Mouse (Mus musculus) embryonic stem cell, embryonic (primary cell): ENCODE measurements at regions not wholly inside any gene's neighbourhood (a gene's known extent, or its start where the extent isn't known, plus 50 kb on each side); places are given as distances from the start of the nearest gene placed in this dataset.

ENCODE experiments used
- CTCF ChIA-PET, 4 experiments: fragments of 300-600 bp in 2 of 4; fragments of 350-600 bp in 2 of 4; sonication (Branson Sonifier 250); formaldehyde crosslinking; loops; one replicate each; lab custom pipeline; 2022; ENCODE audit warnings: inconsistent platforms in 2 of 4; lab: Charles Lee
- POLR2A ChIA-PET, 4 experiments: fragments of 300-600 bp in 2 of 4; fragments of 350-600 bp in 2 of 4; sonication (Branson Sonifier 250); formaldehyde crosslinking; loops; one replicate each; lab custom pipeline; 2022; ENCODE audit warnings: antibody characterized with exemption in 4 of 4, inconsistent platforms in 1 of 4; lab: Charles Lee

DNA sequence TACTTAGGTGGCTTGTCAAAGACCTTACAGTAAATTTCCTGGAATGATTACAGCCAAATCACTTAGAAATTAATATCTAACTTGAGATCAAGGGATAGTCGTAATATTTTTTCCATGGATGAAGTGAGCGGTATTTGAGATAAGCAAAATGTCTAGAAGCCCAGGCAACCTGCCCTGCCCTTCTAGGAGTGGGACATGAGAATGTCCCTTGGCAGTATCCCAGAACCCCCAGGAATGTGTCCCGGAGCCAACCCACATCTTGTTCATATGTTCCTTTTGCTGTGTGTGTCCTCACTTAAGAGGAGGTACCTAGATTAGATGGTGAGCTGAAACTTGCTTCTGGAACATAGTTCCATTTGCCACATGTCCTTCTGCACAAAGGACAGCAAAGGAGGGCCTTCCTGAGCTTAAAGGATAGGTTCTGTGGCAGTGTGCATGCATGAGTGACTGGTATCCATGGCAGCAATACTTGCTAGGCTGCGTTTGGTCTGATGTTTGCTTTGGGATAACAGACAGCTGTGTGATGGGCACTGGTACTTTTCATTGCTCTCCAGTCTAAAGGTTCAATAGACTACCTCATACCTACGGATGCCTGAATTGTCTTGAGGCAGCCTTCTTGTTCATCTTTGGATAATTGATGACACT, 231.0 kb upstream of the Krr1 start:
- CTCF ChIA-PET: no interaction called here

DNA sequence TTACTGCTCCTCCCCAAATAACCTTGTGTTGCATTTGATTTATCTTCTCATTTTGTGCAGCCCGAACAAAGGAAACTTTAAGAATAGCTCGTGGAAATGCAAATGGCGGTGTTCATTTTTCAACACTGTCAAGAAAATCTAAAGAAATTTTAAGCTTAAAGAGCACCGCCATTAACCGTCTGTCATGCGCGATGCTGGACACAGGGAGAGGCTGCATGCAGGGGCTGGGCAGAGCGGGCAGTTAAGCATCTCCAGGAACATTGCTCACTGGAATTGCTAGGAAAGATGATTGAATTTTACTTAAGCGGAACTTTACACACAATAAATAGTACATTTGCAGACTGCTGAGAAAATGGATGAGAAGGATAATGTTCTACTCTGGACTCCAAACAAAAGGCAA, 229.2 kb upstream of the Krr1 start:
- CTCF ChIA-PET: interaction anchor here in 1 of 4 experiments (0.6 kb wide), 1 partner anchor 214 kb away, joined by 6 read pairs; no protein-coding TSS in a partner anchor
- POLR2A ChIA-PET: interaction anchor here in 1 of 4 experiments (1.1 kb wide), 1 partner anchor 240 kb away, joined by 5 read pairs; no protein-coding TSS in a partner anchor

More for the DNA sequence above, 231.0 kb upstream of the Krr1 start:
- POLR2A ChIA-PET: no interaction called here

DNA sequence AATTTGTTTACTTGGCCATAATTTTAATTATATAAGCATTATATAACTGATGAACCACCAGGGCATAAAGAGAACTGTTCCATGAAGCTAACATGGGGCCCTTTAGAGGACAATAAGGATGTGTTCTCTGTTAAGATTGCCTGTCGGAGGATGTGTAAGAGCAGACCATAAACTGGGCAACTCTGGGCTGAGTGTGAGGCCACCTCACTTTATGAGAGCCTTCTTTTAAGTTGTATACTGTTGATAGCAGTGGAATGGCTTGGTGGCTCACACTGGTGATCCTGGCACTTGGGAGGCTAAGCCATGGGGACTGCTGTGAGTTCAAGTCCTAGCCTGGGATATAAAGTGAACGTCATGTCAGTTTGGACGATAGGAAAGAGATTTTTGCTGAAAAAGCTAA, 227.3 kb upstream of the Krr1 start:
- POLR2A ChIA-PET: interaction anchor here in 1 of 4 experiments (0.6 kb wide), 1 partner anchor 144 kb away, joined by 3 read pairs; no protein-coding TSS in a partner anchor
- CTCF ChIA-PET: interaction anchor here in 1 of 4 experiments (0.7 kb wide), 1 partner anchor 108 kb away, joined by 3 read pairs; no protein-coding TSS in a partner anchor

DNA sequence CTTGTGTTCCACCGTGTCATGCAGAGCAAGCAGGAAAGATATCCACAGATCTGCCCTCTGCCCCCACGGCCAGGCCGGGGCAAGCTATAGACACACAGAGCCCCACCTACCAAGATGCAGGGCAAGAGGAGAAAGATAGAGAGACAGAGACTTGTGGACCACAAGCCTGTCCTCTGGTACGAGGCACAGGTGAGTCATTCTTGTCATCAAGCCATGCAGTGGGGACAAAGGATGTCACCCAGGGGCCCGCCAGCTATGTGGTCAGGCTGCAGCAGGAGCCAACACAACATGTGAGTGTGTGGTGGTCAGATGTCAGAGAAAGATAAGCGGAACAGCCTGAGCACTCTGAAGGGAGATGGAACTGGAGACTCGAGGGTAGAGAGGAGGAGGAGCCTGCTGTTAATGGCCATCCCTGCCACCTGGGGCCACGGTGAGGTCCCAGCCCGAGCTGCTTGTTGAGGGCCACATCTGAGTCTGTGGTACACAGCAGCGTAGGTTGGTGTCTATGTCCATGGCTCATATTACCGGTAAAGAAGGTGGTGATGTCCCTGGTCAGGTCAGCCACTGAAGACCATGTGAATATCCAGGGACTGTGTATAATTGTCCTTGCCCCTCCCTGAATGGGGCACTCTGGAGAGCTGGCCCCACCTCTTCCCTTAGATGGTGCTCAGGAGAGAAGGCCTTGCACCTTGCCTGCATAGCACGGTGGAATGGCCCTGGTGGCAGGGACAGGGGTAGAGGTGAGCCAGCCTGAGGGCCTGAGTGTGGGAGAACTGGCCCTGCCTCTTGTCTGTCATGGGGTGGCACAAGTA, 226.2 kb upstream of the Krr1 start:
- CTCF ChIA-PET: no interaction called here

DNA sequence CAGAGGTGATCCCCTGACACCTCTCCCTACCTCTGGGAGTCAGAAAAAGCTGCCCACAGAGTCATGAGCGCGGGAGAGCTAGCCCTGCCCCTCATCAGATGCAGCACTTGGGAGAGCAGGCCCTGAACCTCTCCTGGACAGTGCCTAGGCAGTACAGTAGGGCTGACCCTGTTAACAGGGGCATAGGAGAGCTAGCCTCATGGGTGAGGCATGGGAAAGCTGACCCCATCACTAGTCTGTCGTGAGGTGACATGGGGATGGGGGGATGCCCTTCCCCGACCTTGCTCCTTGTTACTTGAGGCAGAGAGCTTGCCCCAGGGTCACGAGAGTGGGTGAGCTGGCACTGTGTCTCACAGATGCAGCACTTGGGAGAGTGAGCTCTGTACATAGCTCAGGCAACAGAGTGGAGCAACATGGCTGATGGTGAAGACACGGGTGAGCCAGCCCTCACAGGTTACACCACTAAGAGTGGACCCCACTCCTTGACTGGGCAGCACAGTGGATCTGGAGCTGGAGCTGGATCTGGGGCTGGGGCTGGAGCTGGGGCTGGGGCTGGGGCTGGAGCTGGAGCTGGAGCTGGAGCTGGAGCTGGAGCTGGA, 225.5 kb upstream of the Krr1 start:
- CTCF ChIA-PET: no interaction called here
- POLR2A ChIA-PET: no interaction called here

More for the DNA sequence above, 226.2 kb upstream of the Krr1 start:
- POLR2A ChIA-PET: interaction anchor here in 1 of 4 experiments (0.5 kb wide), 1 partner anchor 23 kb away, joined by 3 read pairs; no protein-coding TSS in a partner anchor

DNA sequence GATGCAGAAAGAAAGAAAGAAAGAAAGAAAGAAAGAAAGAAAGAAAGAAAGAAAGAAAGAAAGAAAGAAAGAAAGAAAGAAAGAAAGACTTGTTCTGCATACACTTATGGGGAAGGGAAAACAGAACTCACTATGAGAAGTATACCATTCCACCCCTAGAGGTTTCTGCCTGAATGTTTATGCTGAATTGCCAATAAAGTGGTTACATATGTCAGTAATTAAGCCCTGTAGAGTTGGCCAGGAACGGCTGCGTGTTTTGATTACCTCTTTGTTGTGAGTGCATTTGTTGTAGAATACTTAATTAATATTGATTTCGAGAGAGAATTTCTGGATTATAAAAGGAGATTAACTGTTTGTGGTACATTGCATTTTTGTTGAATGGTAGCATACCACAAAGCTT, 224.0 kb upstream of the Krr1 start:
- ChIA-PET CTCF (interaction anchor here in 1 of 4 experiments (0.6 kb wide), 1 partner anchor 588 kb away, joined by 4 read pairs; no protein-coding TSS in a partner anchor), POLR2A (no interaction called here)

DNA sequence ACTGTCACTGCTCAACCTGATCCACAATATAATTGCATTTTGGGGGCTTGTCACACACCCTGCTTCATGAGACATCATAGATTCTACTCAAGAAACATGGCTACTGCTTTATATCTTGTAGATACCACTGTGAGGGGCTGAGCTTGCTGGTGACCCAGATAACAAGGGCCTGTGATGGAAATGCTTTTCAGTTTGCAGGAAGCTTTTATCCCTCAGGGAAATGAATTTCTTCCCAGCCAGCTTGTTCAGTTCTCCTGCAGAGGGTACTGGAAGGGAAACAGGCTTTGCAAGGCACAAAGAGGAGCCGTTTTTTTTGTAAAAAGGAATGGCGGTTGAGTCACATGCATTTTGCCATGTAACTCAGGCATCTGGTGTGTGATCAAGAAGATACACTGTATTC, 218.8 kb upstream of the Krr1 start:
- CTCF ChIA-PET: no interaction called here
- POLR2A ChIA-PET: interaction anchor here in 1 of 4 experiments (0.5 kb wide), 1 partner anchor 362 kb away, joined by 3 read pairs; no protein-coding TSS in a partner anchor

DNA sequence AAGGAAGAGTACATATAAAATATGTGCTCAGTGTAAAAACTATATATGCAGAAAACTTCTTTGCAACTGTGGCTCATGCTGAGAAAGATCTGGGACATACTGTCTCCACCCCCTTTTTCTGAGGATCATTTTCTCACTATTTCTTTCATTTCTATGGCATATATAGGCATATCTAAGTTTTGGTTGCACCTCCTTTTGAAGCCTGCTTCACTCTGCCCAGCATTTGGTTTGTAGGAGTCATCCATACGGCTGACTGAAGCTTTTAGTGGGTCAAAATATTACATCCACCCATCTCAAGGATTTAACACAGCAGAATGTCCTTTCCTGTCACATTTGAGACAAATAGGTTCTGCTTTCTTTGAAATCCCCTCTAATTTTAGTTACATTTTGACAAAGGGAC, 216.5 kb upstream of the Krr1 start:
- POLR2A ChIA-PET: no interaction called here
- CTCF ChIA-PET: no interaction called here

DNA sequence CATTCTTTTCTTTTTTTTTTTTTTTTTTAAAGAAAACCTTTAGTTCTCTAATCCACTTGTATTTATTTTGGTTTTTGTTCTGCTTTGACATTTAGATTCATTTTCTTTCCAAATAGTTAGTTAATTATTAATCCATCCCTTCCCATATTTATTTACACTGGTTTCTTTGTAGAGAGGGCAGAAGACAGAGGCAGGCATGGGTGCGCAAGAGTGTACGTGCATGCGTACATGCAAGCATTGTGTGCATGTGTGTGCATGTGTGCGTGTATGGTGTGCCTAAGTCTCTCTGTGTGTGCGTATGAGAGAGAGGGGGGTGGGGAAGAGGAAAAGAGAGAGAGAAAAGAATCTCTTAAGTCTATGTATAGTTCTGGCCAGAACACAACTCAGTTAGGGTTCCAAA, 215.9 kb upstream of the Krr1 start:
- CTCF ChIA-PET: no interaction called here

DNA sequence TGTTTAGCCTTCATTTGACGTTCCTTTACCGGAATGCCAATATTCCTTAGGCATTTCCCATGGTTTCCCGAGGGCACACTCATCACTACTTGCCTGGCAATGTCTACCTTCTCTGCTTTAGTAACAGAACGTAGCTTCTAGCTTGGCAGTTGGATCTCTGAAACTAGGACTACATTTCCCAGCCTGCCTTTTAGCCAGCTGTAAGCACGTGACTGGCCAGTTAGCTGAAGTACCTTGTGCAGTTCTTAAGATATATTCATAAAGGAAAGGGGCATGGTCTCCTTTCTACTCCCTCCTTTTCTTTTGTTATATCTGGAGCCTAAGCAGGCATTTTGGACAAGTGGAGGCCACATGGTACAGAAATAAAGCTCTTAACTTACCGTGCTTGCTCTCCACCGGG, 214.8 kb upstream of the Krr1 start:
- POLR2A ChIA-PET: interaction anchor here in 1 of 4 experiments (0.6 kb wide), 1 partner anchor 207 kb away, joined by 3 read pairs; no protein-coding TSS in a partner anchor

More for the DNA sequence above, 215.9 kb upstream of the Krr1 start:
- POLR2A ChIA-PET: no interaction called here

DNA sequence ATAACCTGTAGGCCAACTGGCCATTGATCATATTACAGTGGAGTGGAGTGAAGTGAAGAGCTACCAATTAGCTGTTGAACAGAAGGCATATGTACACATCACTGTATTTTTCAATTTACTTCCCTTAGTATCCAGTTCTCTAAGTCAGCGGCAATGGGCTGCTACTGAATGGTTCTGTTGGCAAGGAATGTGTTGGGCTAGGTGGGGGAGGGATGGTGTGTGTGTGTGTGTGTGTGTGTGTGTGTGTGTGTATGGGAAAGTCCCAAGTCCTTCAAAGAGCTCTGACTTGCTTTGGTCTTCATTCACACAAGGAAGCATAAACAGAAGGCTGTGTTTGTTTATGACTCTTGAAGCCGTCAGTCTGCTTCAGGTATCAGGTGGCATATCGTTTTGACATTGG, 213.0 kb upstream of the Krr1 start:
- ChIA-PET POLR2A (interaction anchor here in 1 of 4 experiments (0.6 to 0.7 kb wide), 2 partner anchors 210 to 213 kb away, joined by 3 read pairs; partner anchors contain the start of gene Krr1), CTCF (interaction anchor here in 1 of 4 experiments (0.6 kb wide), 1 partner anchor 533 kb away, joined by 4 read pairs; no protein-coding TSS in a partner anchor)

More for the DNA sequence above, 214.8 kb upstream of the Krr1 start:
- CTCF ChIA-PET: interaction anchor here in 1 of 4 experiments (0.5 kb wide), 1 partner anchor 39 kb away, joined by 4 read pairs; no protein-coding TSS in a partner anchor

DNA sequence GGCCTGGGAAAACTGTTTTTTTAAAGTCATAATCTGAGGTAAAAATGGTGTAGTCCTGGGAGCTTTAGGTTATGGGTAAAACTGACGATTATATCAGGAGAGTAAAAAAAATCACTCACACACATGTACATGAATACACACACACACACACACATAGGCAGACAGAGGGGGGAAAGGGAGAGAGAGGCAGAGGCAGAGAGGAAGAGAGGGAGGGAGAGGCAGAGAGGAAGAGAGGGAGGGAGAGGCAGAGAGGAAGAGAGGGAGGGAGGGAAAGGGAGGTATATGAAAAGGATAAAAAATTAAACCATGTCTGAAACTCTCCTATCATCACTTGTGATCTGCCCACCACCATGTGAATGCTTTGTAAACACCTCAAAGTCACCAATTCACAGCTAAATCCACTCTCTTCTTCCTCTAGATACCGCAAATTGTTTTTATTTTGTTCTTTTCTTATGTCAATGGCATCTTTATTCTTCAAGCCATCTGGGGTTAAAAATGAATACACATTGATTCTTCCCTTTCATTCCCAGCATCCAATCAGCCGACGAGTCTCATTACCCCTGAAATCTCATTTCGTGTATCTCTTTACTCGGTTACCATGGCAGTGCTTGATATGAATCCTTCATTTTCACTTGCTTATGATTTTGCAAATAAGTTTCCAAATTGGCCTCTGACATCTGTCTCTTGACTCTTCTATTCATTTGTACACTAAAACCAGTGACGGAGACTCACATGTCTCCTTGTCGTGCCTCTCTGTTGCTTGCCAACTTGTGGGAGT, 209.5 kb upstream of the Krr1 start:
- POLR2A ChIA-PET: no interaction called here
- CTCF ChIA-PET: no interaction called here

DNA sequence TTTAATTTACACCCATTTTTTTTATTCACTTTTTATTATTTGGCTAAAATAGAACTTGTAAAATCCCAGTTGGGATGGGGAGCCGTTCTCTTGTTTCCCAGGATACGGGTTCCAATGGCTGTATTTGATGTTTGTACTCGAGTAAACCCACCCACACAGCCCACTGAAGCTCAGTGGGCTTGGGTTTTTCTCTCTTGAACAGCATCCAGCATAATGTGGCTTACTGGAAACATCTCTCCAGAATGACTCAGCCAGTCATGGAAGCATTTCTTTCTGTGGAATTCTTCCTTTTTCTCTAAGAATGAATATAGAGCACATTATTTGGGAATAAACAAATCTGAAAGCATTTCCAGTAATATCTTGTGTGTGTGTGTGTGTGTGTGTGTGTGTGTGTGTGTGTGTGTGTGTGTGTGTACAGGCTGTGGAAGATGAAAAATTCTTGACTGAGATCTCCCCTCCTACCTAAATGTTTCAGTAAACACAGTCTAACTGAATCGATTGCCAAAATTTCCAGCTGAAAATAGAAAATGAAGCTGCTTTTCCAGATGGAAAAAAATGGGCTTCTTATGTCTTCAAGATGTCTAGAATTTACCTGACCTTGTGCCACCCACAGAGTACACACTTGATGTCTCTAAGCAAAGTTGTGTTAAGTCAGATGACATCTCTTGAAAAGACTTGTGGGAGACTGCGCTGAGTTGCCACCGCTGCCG, 205.3 kb upstream of the Krr1 start:
- CTCF ChIA-PET: interaction anchor here in 1 of 4 experiments (1.0 kb wide), 1 partner anchor 317 kb away, joined by 4 read pairs; no protein-coding TSS in a partner anchor
- POLR2A ChIA-PET: interaction anchor here in 1 of 4 experiments (0.7 kb wide), 1 partner anchor 621 kb away, joined by 4 read pairs; no protein-coding TSS in a partner anchor

DNA sequence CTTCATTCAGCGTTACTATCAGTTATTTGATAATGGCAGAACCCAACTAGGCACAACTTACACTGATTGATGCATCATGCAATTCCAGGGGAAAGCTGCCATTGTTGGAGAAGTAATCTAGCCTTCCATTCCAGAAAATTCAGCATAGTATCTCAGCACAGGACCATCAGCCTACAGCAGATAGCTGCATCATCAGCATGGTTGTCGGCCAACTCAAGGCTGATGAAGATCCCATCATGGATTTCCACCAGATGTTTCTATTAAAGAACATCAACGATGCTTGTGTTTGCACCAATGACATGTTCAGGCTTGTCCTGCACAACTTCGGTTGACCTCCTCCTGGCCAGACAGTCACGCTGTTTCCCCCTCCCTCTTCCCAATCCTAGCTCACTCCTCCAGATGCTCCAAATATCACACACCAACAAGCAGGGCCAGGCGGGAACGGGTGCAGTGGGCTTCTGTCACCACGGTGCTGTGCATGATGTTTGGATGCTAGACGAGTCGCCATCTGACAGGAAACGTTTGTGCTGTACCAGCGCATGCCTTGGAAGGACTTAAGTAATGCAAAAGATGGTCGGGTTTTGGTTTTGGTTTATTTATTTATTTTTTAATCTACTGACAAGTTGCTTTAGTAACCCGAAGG, 204.5 kb upstream of the Krr1 start:
- POLR2A ChIA-PET: no interaction called here

DNA sequence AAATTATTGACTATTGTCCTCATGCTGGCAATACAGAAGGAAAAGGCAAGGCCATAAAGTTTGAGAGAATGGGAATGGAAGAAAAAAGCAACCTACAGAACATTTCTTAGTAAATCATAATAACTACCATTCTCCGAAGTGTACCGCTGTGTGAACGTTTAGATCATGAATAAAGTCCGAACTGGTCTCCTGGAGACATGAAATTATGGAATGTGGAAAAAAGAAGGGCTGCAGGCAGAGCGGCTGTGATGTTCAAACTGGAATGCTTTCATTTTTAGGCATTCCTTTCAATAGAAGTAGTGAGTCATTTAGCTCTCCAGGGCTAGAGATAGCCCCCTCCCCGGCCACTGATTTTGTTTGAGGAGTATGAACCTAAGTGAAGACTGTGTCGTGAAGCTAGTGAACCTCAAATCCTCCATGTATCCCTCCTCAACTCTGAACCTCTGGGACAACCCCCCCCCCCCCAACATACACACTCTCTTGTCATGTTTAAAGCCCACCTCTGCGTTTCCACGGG, 202.9 kb upstream of the Krr1 start:
- ChIA-PET CTCF (no interaction called here), POLR2A (interaction anchor here in 2 of 4 experiments (0.5 to 0.8 kb wide), 2 partner anchors 30 to 75 kb away, joined by 3 read pairs; no protein-coding TSS in a partner anchor)

More for the DNA sequence above, 204.5 kb upstream of the Krr1 start:
- CTCF ChIA-PET: interaction anchor here in 1 of 4 experiments (1.0 kb wide), 1 partner anchor 318 kb away, joined by 4 read pairs; no protein-coding TSS in a partner anchor

DNA sequence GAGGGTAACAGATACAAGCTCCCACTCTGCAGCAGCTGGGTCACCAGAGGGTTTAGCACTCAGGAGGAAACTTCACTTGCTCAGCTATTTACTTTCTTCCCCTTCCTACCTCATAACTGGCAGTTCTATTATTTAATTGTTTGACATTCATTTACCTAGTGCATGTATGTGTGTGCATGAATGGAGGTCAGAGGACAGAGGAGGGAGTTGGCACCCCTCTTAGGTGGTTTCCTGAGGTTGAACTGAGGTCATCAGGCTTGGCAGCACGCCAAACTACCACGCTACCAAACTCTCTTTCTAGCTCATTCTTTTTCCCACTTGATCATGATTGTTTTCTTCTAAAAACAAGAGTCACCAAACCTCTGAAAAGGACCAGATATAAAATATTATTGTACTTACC, 202.4 kb upstream of the Krr1 start:
- CTCF ChIA-PET: no interaction called here
- POLR2A ChIA-PET: interaction anchor here in 2 of 4 experiments (0.5 to 0.8 kb wide), 3 partner anchors 31 to 176 kb away, joined by 3 to 4 read pairs (median 3); no protein-coding TSS in a partner anchor
